Mouse (Mus musculus) limb, embryonic 10.5 days (tissue): ENCODE data around the gene Dkkl1. TPM values are rescaled to one million over a fixed set of nuclear protein-coding genes. Genes with fewer than 3 reads are reported as not detected.

ENCODE experiments used
- microRNA-seq: library from miRNA; unstranded; fragments of <30 nt; microRNA quantifications from one replicate; pipeline ENCODE4, GENCODE M21; 2017
- polyA plus RNA-seq: library from polyadenylated mRNA; unstranded; fragments of >200 nt; fragmentation: Nextera tagmentation; extraction: Ambion mirVana; gene quantifications from 2 replicates; pipeline ENCODE4 v1.2.1, GENCODE M21; 2016

Dkkl1 gene
- polyA plus RNA-seq, 1 experiment from 2014 or later: 0.41 TPM

Small RNA genes lying within 50 kb of the gene (microRNA-seq; reads per million reads assigned to microRNA genes)
- not detected for gene Mir7055

Other genes starting within 250 kb of the Dkkl1 start
- gene Cpt1c, start 237.3 kb downstream of the Dkkl1 start, polyA plus RNA-seq: 11.4 and 18.8 TPM in 2 replicates
- gene Prmt1, start 225.6 kb downstream of the Dkkl1 start, polyA plus RNA-seq: 979 and 1,027 TPM in 2 replicates
- 74.7 and 75.0 TPM in 2 replicates for gene Irf3, start 214.5 kb downstream of the Dkkl1 start, polyA plus RNA-seq
- gene Bcl2l12, start 213.4 kb downstream of the Dkkl1 start, polyA plus RNA-seq: 89.7 and 92.2 TPM in 2 replicates
- gene Scaf1, start 195.8 kb downstream of the Dkkl1 start, polyA plus RNA-seq: 47.8 and 50.6 TPM in 2 replicates
- gene Rras, start 194.2 kb downstream of the Dkkl1 start, polyA plus RNA-seq: 15.6 and 18.3 TPM in 2 replicates
- gene Prr12, start 159.3 kb downstream of the Dkkl1 start, polyA plus RNA-seq: 16.3 and 18.1 TPM in 2 replicates
- 80.4 and 81.2 TPM in 2 replicates for gene Nosip, start 149.7 kb downstream of the Dkkl1 start, polyA plus RNA-seq
- gene Prrg2, start 149.5 kb downstream of the Dkkl1 start, polyA plus RNA-seq: 16.8 and 24.8 TPM in 2 replicates
- 175 and 210 TPM in 2 replicates for gene Rcn3, start 119.9 kb downstream of the Dkkl1 start, polyA plus RNA-seq
- 5.2 and 7.8 TPM in 2 replicates for gene Fcgrt, start 108.3 kb downstream of the Dkkl1 start, polyA plus RNA-seq
- 1,846 and 2,302 TPM in 2 replicates for gene Rps11, start 87.7 kb downstream of the Dkkl1 start, polyA plus RNA-seq
- 1,210 and 1,327 TPM in 2 replicates for gene Rpl13a, start 83.4 kb downstream of the Dkkl1 start, polyA plus RNA-seq
- not detected in 2 replicates for gene Gm45713, start 75.9 kb downstream of the Dkkl1 start, polyA plus RNA-seq
- gene Flt3l, start 75.7 kb downstream of the Dkkl1 start, polyA plus RNA-seq: 1.4 and 1.5 TPM in 2 replicates
- gene Pih1d1, start 57.8 kb downstream of the Dkkl1 start, polyA plus RNA-seq: 105 and 109 TPM in 2 replicates
- gene Aldh16a1, start 57.6 kb downstream of the Dkkl1 start, polyA plus RNA-seq: 54.2 and 63.7 TPM in 2 replicates
- gene Slc17a7, start 48.2 kb downstream of the Dkkl1 start, polyA plus RNA-seq: 0.06 TPM in 1 of 2 replicates, not detected in the other
- not detected in 2 replicates for gene Gfy, start 32.6 kb downstream of the Dkkl1 start, polyA plus RNA-seq
- not detected in 2 replicates for gene Pth2, start 31.2 kb downstream of the Dkkl1 start, polyA plus RNA-seq
- gene Ccdc155, start 7.3 kb downstream of the Dkkl1 start, polyA plus RNA-seq: 0.45 and 0.68 TPM in 2 replicates
- 435 and 481 TPM in 2 replicates for gene Tead2, start 3.6 kb upstream of the Dkkl1 start, polyA plus RNA-seq
- gene Cd37, start 27.0 kb upstream of the Dkkl1 start, polyA plus RNA-seq: 1.1 and 1.2 TPM in 2 replicates
- 0.24 and 0.49 TPM in 2 replicates for gene Slc6a16, start 28.9 kb upstream of the Dkkl1 start, polyA plus RNA-seq
- not detected in 2 replicates for gene Slc6a21, start 65.4 kb upstream of the Dkkl1 start, polyA plus RNA-seq
- 5.2 and 8.4 TPM in 2 replicates for gene Trpm4, start 121.6 kb upstream of the Dkkl1 start, polyA plus RNA-seq
- 0.24 and 0.39 TPM in 2 replicates for gene Hrc, start 123.1 kb upstream of the Dkkl1 start, polyA plus RNA-seq
- 2.4 and 5.3 TPM in 2 replicates for gene Ppfia3, start 154.9 kb upstream of the Dkkl1 start, polyA plus RNA-seq
- 0.40 and 0.64 TPM in 2 replicates for gene Lin7b, start 158.4 kb upstream of the Dkkl1 start, polyA plus RNA-seq
- 305 and 308 TPM in 2 replicates for gene Snrnp70, start 183.6 kb upstream of the Dkkl1 start, polyA plus RNA-seq
- gene Kcna7, start 193.5 kb upstream of the Dkkl1 start, polyA plus RNA-seq: 0.06 TPM in 1 of 2 replicates, not detected in the other
- 2.1 and 2.2 TPM in 2 replicates for gene Ntf5, start 201.5 kb upstream of the Dkkl1 start, polyA plus RNA-seq
- gene Lhb, start 208.7 kb upstream of the Dkkl1 start, polyA plus RNA-seq: not detected in 2 replicates
- gene Gys1, start 222.7 kb upstream of the Dkkl1 start, polyA plus RNA-seq: 42.6 and 44.9 TPM in 2 replicates
- gene Ruvbl2, start 225.9 kb upstream of the Dkkl1 start, polyA plus RNA-seq: 228 and 283 TPM in 2 replicates
- gene Ftl1, start 247.7 kb upstream of the Dkkl1 start, polyA plus RNA-seq: 5,063 and 5,416 TPM in 2 replicates